Mouse (Mus musculus): ENCODE data around the gene Erc2. TPM values are rescaled to one million over a fixed set of nuclear protein-coding genes. Genes with fewer than 3 reads are reported as not detected.

The Erc2 gene
- total and polyA plus RNA-seq, 3 experiments = not detected

- peaks cover 0 to 10% of the 10 kb centered on the region in 2 experiments; a peak in 2 of 4 replicates for H3K4me1 ChIP-seq (ENCODE audit: control insufficient read depth in 1 of 2, insufficient read depth in 2 of 2)
- H3K79me2 ChIP-seq (replicated peaks; ENCODE audit: control insufficient read depth, extremely low read depth, insufficient read depth, poor library complexity, severe bottlenecking) = no peaks in the 10 kb centered on the region
- TF ChIP-seq ZC3H11A (IDR thresholded peaks at IDR 0.05; ENCODE audit: low read depth, low read length) (no peak), CTCF (conservative IDR thresholded peaks at IDR 0.05 in 1 of 2, IDR thresholded peaks at IDR 0.05 in 1 of 2; ENCODE audit: low read depth in 2 of 2, low read length in 2 of 2) (no peak), NELFE (IDR thresholded peaks at IDR 0.05; ENCODE audit: low read depth, low read length) (no peak), POLR2AphosphoS2 (IDR thresholded peaks at IDR 0.05; ENCODE audit: low read depth, low read length) (no peak), MAFK (IDR thresholded peaks at IDR 0.05; ENCODE audit: insufficient replicate concordance, low read length) (no peak), E2F4 (IDR thresholded peaks at IDR 0.05; ENCODE audit: insufficient replicate concordance, low read depth, low read length) (no peak), JUND (conservative IDR thresholded peaks at IDR 0.05; ENCODE audit: low read depth, low read length) (no peak), MAX (IDR thresholded peaks at IDR 0.05; ENCODE audit: low read length) (no peak), MXI1 (IDR thresholded peaks at IDR 0.05; ENCODE audit: low read depth, low read length) (no peak), TBP (conservative IDR thresholded peaks at IDR 0.05; ENCODE audit: low read depth, low read length) (no peak), HCFC1 (IDR thresholded peaks at IDR 0.05; ENCODE audit: low read depth, low read length) (no peak), RCOR1 (conservative IDR thresholded peaks at IDR 0.05; ENCODE audit: low read depth, low read length) (no peak), USF1 (IDR thresholded peaks at IDR 0.05; ENCODE audit: low read depth, low read length) (no peak), ELF1 (IDR thresholded peaks at IDR 0.05; ENCODE audit: low read depth, low read length) (no peak), MYC (IDR thresholded peaks at IDR 0.05; ENCODE audit: low read depth, low read length) (no peak), ETS1 (conservative IDR thresholded peaks at IDR 0.05; ENCODE audit: low read depth, low read length) (no peak)
- DNase-seq (ENCODE audit: extremely low read depth) = no peak
- H3K27ac ChIP-seq (ENCODE audit: insufficient read depth, low read depth) = no peak overlapping the region
- no peak overlapping the region for H3K4me2 ChIP-seq (ENCODE audit: insufficient read depth, low read depth, poor library complexity, severe bottlenecking)
- no peak overlapping the region for H3K4me3 ChIP-seq (replicated peaks in 1 of 3; ENCODE audit: low read depth in 2 of 3, low read length in 2 of 3, poor library complexity in 1 of 3)
- H3K36me3 ChIP-seq (replicated peaks in 1 of 2; ENCODE audit: control insufficient read depth in 1 of 2, insufficient read depth in 1 of 2, low read length in 1 of 2) = no peaks in the 10 kb centered on the region
- no peaks in the 10 kb centered on the region for H3K9me3 ChIP-seq (replicated peaks; ENCODE audit: low read length)
- H3K9ac ChIP-seq (ENCODE audit: insufficient read depth, low read depth) = no peak overlapping the region
- dilution Hi-C loops (cut with MboI; ENCODE audit: extremely low pct_ligation_motif_present, extremely low pct_unique_long_range_greater_than_20kb, low sequenced_read_pairs) = no loop called here
- H3K27me3 ChIP-seq (replicated peaks) = no peaks in the 10 kb centered on the region
- in situ Hi-C loops (cut with MboI; ENCODE audit: low pct_ligation_motif_present, low pct_unique_long_range_greater_than_20kb, low sequenced_read_pairs) = no loop called here
These were observed 270.2 kb downstream of the Erc2 start for GRCm38 (mm10) chr14:27892416-27892815.

GRCm38 (mm10) chr14:27901772-27902171 is 279.5 kb downstream of the Erc2 start:
- no peaks in the 10 kb centered on the region for H3K36me3 ChIP-seq (replicated peaks in 1 of 2; ENCODE audit: control insufficient read depth in 1 of 2, insufficient read depth in 1 of 2, low read length in 1 of 2)

More at GRCm38 (mm10) chr14:27901772-27902171, 279.5 kb downstream of the Erc2 start:
- Histone ChIP-seq H3K27ac (ENCODE audit: insufficient read depth, low read depth) (no peak overlapping the region), H3K79me2 (replicated peaks; ENCODE audit: control insufficient read depth, extremely low read depth, insufficient read depth, poor library complexity, severe bottlenecking) (no peaks in the 10 kb centered on the region), H3K4me3 (replicated peaks in 1 of 3; ENCODE audit: low read depth in 2 of 3, low read length in 2 of 3, poor library complexity in 1 of 3) (no peak overlapping the region), H3K4me1 (ENCODE audit: control insufficient read depth in 1 of 2, insufficient read depth in 2 of 2) (no peaks in the 10 kb centered on the region), H3K9me3 (replicated peaks; ENCODE audit: low read length) (no peaks in the 10 kb centered on the region), H3K27me3 (replicated peaks) (no peaks in the 10 kb centered on the region), H3K9ac (ENCODE audit: insufficient read depth, low read depth) (no peak overlapping the region), H3K4me2 (ENCODE audit: insufficient read depth, low read depth, poor library complexity, severe bottlenecking) (no peak overlapping the region)
- dilution Hi-C loops (cut with MboI; ENCODE audit: extremely low pct_ligation_motif_present, extremely low pct_unique_long_range_greater_than_20kb, low sequenced_read_pairs) (no loop called here), in situ Hi-C loops (cut with MboI; ENCODE audit: low pct_ligation_motif_present, low pct_unique_long_range_greater_than_20kb, low sequenced_read_pairs) (no loop called here)
- DNase-seq (ENCODE audit: extremely low read depth) = no peak
- TF ChIP-seq NELFE (IDR thresholded peaks at IDR 0.05; ENCODE audit: low read depth, low read length) = no peak
- no peak for TF ChIP-seq ELF1 (IDR thresholded peaks at IDR 0.05; ENCODE audit: low read depth, low read length)
- no peak for TF ChIP-seq POLR2A (IDR thresholded peaks at IDR 0.05; ENCODE audit: low read depth, low read length)
- TF ChIP-seq CTCF (conservative IDR thresholded peaks at IDR 0.05 in 1 of 2, IDR thresholded peaks at IDR 0.05 in 1 of 2; ENCODE audit: low read depth in 2 of 2, low read length in 2 of 2) = no peak
- no peak for TF ChIP-seq TCF12 (IDR thresholded peaks at IDR 0.05; ENCODE audit: low read depth, low read length)
- TF ChIP-seq SMC3 (IDR thresholded peaks at IDR 0.05; ENCODE audit: low read depth, low read length) = no peak
- no peak for TF ChIP-seq NRF1 (IDR thresholded peaks at IDR 0.05; ENCODE audit: low read depth, low read length)
- TF ChIP-seq ETS1 (conservative IDR thresholded peaks at IDR 0.05; ENCODE audit: low read depth, low read length) = no peak
- no peak for TF ChIP-seq ZNF384 (IDR thresholded peaks at IDR 0.05; ENCODE audit: low read depth, low read length)
- TF ChIP-seq RCOR1 (conservative IDR thresholded peaks at IDR 0.05; ENCODE audit: low read depth, low read length) = no peak
- TF ChIP-seq ZMIZ1 (IDR thresholded peaks at IDR 0.05; ENCODE audit: low read depth, low read length) = no peak
- TF ChIP-seq HCFC1 (IDR thresholded peaks at IDR 0.05; ENCODE audit: low read depth, low read length) = no peak
- TF ChIP-seq BHLHE40 (IDR thresholded peaks at IDR 0.05; ENCODE audit: low read depth, low read length) = no peak
- no peak for TF ChIP-seq GABPA (IDR thresholded peaks at IDR 0.05; ENCODE audit: insufficient replicate concordance, low read depth, low read length)
- TF ChIP-seq MAFK (IDR thresholded peaks at IDR 0.05; ENCODE audit: insufficient replicate concordance, low read length) = no peak

Measured in CH12.LX (cell line).